Comparison of ENCODE assay signal across 26 mouse cellular contexts in the genomic region with DNA sequence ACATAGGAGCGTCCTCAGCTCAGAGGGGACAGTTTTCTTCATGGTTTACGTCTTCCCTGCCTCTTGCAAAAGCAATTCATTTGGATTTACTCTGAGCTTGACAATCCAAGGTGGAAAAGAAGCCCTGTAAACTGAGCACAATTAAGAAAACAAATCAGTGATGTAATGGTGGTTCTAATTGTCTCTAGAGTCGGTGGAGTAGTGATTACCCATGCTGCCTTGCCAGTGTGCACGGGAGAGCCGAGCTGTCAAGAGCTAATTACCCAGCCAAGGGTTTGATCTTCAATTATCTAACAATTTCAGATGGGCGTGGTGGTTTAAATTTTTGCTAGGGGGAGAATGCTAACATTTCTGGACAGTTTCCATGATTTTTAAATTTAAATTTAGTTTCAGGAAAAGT. TPM values are rescaled to one million over a fixed set of nuclear protein-coding genes. Genes with fewer than 3 reads are reported as not detected.
DNase-seq lines count a peak whose midpoint lies in the region; ATAC-seq and TF ChIP-seq lines count a peak whose summit lies in the region.
"Had no signal": no experiment of that assay in that cellular context is flagged by ENCODE, and none has a peak within 500 bp of the region (broad histone marks: within the 10 kb centered on the region; RNA-seq: fewer than 3 reads in every experiment).

No protein-coding gene starts in this region.

- no peak overlapping the region for H3K27ac ChIP-seq in forebrain, embryonic 11.5 days (ENCODE audit: low read depth, low read length)
- no peak overlapping the region for H3K27ac ChIP-seq in forebrain, embryonic 10.5 days
- no peak overlapping the region for H3K27ac ChIP-seq in midbrain, postnatal 0 days (ENCODE audit: low read depth, low read length)
- H3K27ac ChIP-seq in midbrain, embryonic 10.5 days (replicated peaks): no peak overlapping the region
- peak overlapping the region; percentile 14; the same call in 1 of the 2 replicates for H3K27ac ChIP-seq in limb, embryonic 10.5 days
- H3K27ac ChIP-seq: embryonic facial prominence, embryonic 13.5 days; gastrocnemius, adult 2 months; hindbrain, postnatal 0 days; liver, embryonic 14.5 days; lung, embryonic 15.5 days had no signal

- TF ChIP-seq CTCF in midbrain, postnatal 0 days (IDR thresholded peaks at IDR 0.05): no peak

- no peaks in the 10 kb centered on the region; the same call in 1 of the 2 replicates for H3K4me1 ChIP-seq in forebrain, embryonic 11.5 days (replicated peaks; ENCODE audit: control insufficient read depth, insufficient read depth, low read length)
- peaks cover 15% of the 10 kb centered on the region for H3K4me1 ChIP-seq in forebrain, embryonic 10.5 days
- H3K4me1 ChIP-seq in midbrain, postnatal 0 days (ENCODE audit: insufficient read depth, low read length): no peaks in the 10 kb centered on the region
- no peaks in the 10 kb centered on the region for H3K4me1 ChIP-seq in midbrain, embryonic 10.5 days
- peaks cover 37% of the 10 kb centered on the region for H3K4me1 ChIP-seq in limb, embryonic 10.5 days
- H3K4me1 ChIP-seq: lung, embryonic 15.5 days had no signal

- H3K9me3 ChIP-seq in forebrain, embryonic 11.5 days (ENCODE audit: control insufficient read depth, low read length): no peaks in the 10 kb centered on the region; the same call in 1 of the 2 replicates
- peaks cover 6% of the 10 kb centered on the region; the same call in 1 of the 2 replicates for H3K9me3 ChIP-seq in forebrain, embryonic 10.5 days
- no peaks in the 10 kb centered on the region for H3K9me3 ChIP-seq in midbrain, postnatal 0 days (ENCODE audit: low read length)
- no peaks in the 10 kb centered on the region for H3K9me3 ChIP-seq in midbrain, embryonic 10.5 days (replicated peaks)
- H3K9me3 ChIP-seq in limb, embryonic 10.5 days (replicated peaks): 0 out of 2 replicates have a peak, but pooled peaks cover 4% of the 10 kb centered on the region
- H3K9me3 ChIP-seq: embryonic facial prominence, embryonic 13.5 days; G1E; lung, embryonic 15.5 days had no signal

- no peaks in the 10 kb centered on the region for H3K36me3 ChIP-seq in forebrain, embryonic 11.5 days (ENCODE audit: control insufficient read depth, insufficient read depth, low read length)
- H3K36me3 ChIP-seq in forebrain, embryonic 10.5 days (replicated peaks): no peaks in the 10 kb centered on the region
- H3K36me3 ChIP-seq in midbrain, postnatal 0 days (ENCODE audit: insufficient read depth, low read length): no peaks in the 10 kb centered on the region
- H3K36me3 ChIP-seq in midbrain, embryonic 10.5 days: no peaks in the 10 kb centered on the region
- H3K36me3 ChIP-seq in limb, embryonic 10.5 days: no peaks in the 10 kb centered on the region
- H3K36me3 ChIP-seq: embryonic facial prominence, embryonic 13.5 days; G1E; lung, embryonic 15.5 days had no signal

- H3K4me3 ChIP-seq in forebrain, embryonic 11.5 days (ENCODE audit: low read depth, low read length): no peak overlapping the region
- H3K4me3 ChIP-seq in forebrain, embryonic 10.5 days: no peak overlapping the region
- H3K4me3 ChIP-seq in midbrain, postnatal 0 days (ENCODE audit: low read depth, low read length): no peak overlapping the region
- H3K4me3 ChIP-seq in midbrain, embryonic 10.5 days: no peak overlapping the region
- H3K4me3 ChIP-seq in limb, embryonic 10.5 days: no peak overlapping the region
- H3K4me3 ChIP-seq: embryonic facial prominence, embryonic 13.5 days; gastrocnemius, adult 2 months; lung, embryonic 15.5 days; myocyte had no signal

- no peak overlapping the region for H3K4me2 ChIP-seq in forebrain, embryonic 11.5 days (ENCODE audit: low read depth, low read length, severe bottlenecking)
- no peak overlapping the region for H3K4me2 ChIP-seq in midbrain, postnatal 0 days (ENCODE audit: low read depth, low read length, poor library complexity, severe bottlenecking)
- H3K4me2 ChIP-seq: embryonic facial prominence, embryonic 13.5 days; heart, embryonic 11.5 days; lung, embryonic 15.5 days had no signal

- ATAC-seq in forebrain, embryonic 11.5 days (replicated peaks; ENCODE audit: low FRiP score): peak; percentile 87
- no peak for ATAC-seq in midbrain, postnatal 0 days (ENCODE audit: low FRiP score)
- ATAC-seq: hindbrain, postnatal 0 days had no signal

- no peaks in the 10 kb centered on the region for H3K27me3 ChIP-seq in forebrain, embryonic 11.5 days (ENCODE audit: control insufficient read depth, insufficient read depth, low read length)
- H3K27me3 ChIP-seq in forebrain, embryonic 10.5 days (ENCODE audit: poor library complexity, severe bottlenecking): no peaks in the 10 kb centered on the region
- no peaks in the 10 kb centered on the region for H3K27me3 ChIP-seq in midbrain, postnatal 0 days (ENCODE audit: insufficient read depth, low read length)
- no peaks in the 10 kb centered on the region for H3K27me3 ChIP-seq in midbrain, embryonic 10.5 days (ENCODE audit: low read depth, poor library complexity, severe bottlenecking)
- no peaks in the 10 kb centered on the region for H3K27me3 ChIP-seq in limb, embryonic 10.5 days (ENCODE audit: low read depth, poor library complexity, severe bottlenecking)
- H3K27me3 ChIP-seq: embryonic facial prominence, embryonic 13.5 days; lung, embryonic 15.5 days had no signal

- 39% methylated on average over 6 of the region's 6 CpGs for WGBS in forebrain, embryonic 11.5 days
- WGBS in forebrain, embryonic 10.5 days: 50% methylated on average over 6 of the region's 6 CpGs
- 55% methylated on average over 6 of the region's 6 CpGs for WGBS in midbrain, postnatal 0 days
- 68% methylated on average over 6 of the region's 6 CpGs for WGBS in midbrain, embryonic 10.5 days
- 26% methylated on average over 6 of the region's 6 CpGs for WGBS in limb, embryonic 10.5 days

- no peak for DNase-seq in forebrain, embryonic 11.5 days (ENCODE audit: low spot score)
- DNase-seq in forebrain, embryonic 10.5 days (ENCODE audit: extremely low spot score, low spot score): no peak
- DNase-seq in midbrain, postnatal 0 days (ENCODE audit: low spot score): peak; percentile 12
- no peak for DNase-seq in midbrain, embryonic 10.5 days (ENCODE audit: low spot score)
- DNase-seq in limb, embryonic 10.5 days (ENCODE audit: low spot score): no peak
- peak; percentile 78 for DNase-seq in retina, postnatal 1 day
- DNase-seq in B cell, adult 2 months: no peak
- no peak for DNase-seq in ovary, postnatal 14 days (ENCODE audit: low spot score)
- DNase-seq: adrenal gland, postnatal 14 days; cerebellum, adult 11 months; cerebellum, postnatal 10 days; gastrocnemius, adult 2 months; heart, postnatal 10 days; kidney, adult 18-20 months; kidney, postnatal 36 days; layer of hippocampus, adult 9-11 months; lung, postnatal 4 days; right cerebral cortex, postnatal 14 days; spleen, adult 18-20 months had no signal

- no peak overlapping the region for H3K9ac ChIP-seq in forebrain, embryonic 11.5 days (ENCODE audit: low read length)
- H3K9ac ChIP-seq in midbrain, postnatal 0 days (replicated peaks; ENCODE audit: low read length, poor library complexity, severe bottlenecking): no peak overlapping the region
- H3K9ac ChIP-seq: embryonic facial prominence, embryonic 13.5 days; liver, embryonic 14.5 days; lung, embryonic 15.5 days had no signal

RNA-seq across cellular contexts. Expression of a gene that starts 9.3 kb away (rescaled TPM):
- polyA plus RNA-seq in forebrain, embryonic 11.5 days (2014; fragmentation: Nextera tagmentation; extraction: Ambion mirVana): 1.1 and 1.3 TPM in 2 replicates
- 1.1 and 1.2 TPM in 2 replicates for polyA plus RNA-seq in forebrain, embryonic 10.5 days (2016; fragmentation: Nextera tagmentation; extraction: Ambion mirVana)
- total RNA-seq in midbrain, postnatal 0 days (2014; rRNA removed): 4.7 and 6.2 TPM in 2 replicates
- polyA plus RNA-seq in midbrain, postnatal 0 days (2015; fragmentation: Nextera tagmentation; extraction: Ambion mirVana): 1.3 and 1.6 TPM in 2 replicates
- 0.69 and 1.0 TPM in 2 replicates for polyA plus RNA-seq in midbrain, embryonic 10.5 days (2016; fragmentation: Nextera tagmentation; extraction: Ambion mirVana)
- polyA plus RNA-seq in limb, embryonic 10.5 days (2016; fragmentation: Nextera tagmentation; extraction: Ambion mirVana): 1.1 and 1.9 TPM in 2 replicates
- polyA plus RNA-seq: G1E had no signal

Comparison
In these comparisons a context has a peak if more than half of its experiments do, and no peak if none do; other contexts are left out.
1. DNase-seq: peak in midbrain, postnatal 0 days (single experiment) and retina, postnatal 1 day (single experiment); none in forebrain, embryonic 11.5 days (single experiment), forebrain, embryonic 10.5 days (single experiment), midbrain, embryonic 10.5 days (single experiment), limb, embryonic 10.5 days (single experiment), B cell, adult 2 months (0 of 2) and ovary, postnatal 14 days (single experiment).